Comparison of ENCODE assay signal across 18 mouse cellular contexts in genomic region chr1:92202639-92203352, GRCm38 (mm10). TPM values are rescaled to one million over a fixed set of nuclear protein-coding genes. Genes with fewer than 3 reads are reported as not detected.
DNase-seq lines count a peak whose midpoint lies in the region; ATAC-seq and TF ChIP-seq lines count a peak whose summit lies in the region.
"Had no signal": no experiment of that assay in that cellular context is flagged by ENCODE, and none has a peak within 500 bp of the region (broad histone marks: within the 10 kb centered on the region; RNA-seq: fewer than 3 reads in every experiment).

No protein-coding gene starts in this region.

- H3K4me3 ChIP-seq in midbrain, embryonic 11.5 days (ENCODE audit: low read depth, low read length): no peak overlapping the region
- H3K4me3 ChIP-seq in midbrain, embryonic 10.5 days: no peak overlapping the region
- H3K4me3 ChIP-seq in embryonic facial prominence, embryonic 14.5 days (ENCODE audit: low read depth, low read length): no peak overlapping the region
- no peak overlapping the region for H3K4me3 ChIP-seq in olfactory bulb, adult 2 months (ENCODE audit: insufficient read depth, low read depth, low read length)
- H3K4me3 ChIP-seq: heart, adult 2 months; hindbrain, embryonic 15.5 days; neural tube, embryonic 13.5 days had no signal

- WGBS in midbrain, embryonic 11.5 days: 79% methylated on average over 17 of the region's 17 CpGs
- WGBS in midbrain, embryonic 10.5 days: 85% methylated on average over 17 of the region's 17 CpGs
- WGBS in embryonic facial prominence, embryonic 14.5 days: 58% methylated on average over 17 of the region's 17 CpGs
- 67% methylated on average over 17 of the region's 17 CpGs for WGBS in olfactory bulb, adult 2 months

- no peak for TF ChIP-seq CTCF in olfactory bulb, adult 2 months (IDR thresholded peaks at IDR 0.05; ENCODE audit: insufficient read depth, low read depth, low read length)

- TF ChIP-seq POLR2A in olfactory bulb, adult 2 months (IDR thresholded peaks at IDR 0.05; ENCODE audit: insufficient read depth, low read depth, low read length): no peak

- no peak overlapping the region for H3K4me2 ChIP-seq in midbrain, embryonic 11.5 days
- no peak overlapping the region for H3K4me2 ChIP-seq in embryonic facial prominence, embryonic 14.5 days (ENCODE audit: low read depth, low read length)
- H3K4me2 ChIP-seq: hindbrain, embryonic 15.5 days; neural tube, embryonic 13.5 days had no signal

- intact Hi-C loops in heart, postnatal 10 days (cut with DNase I): no loop called here

- H3K9ac ChIP-seq in midbrain, embryonic 11.5 days (ENCODE audit: low read length): no peak overlapping the region
- no peak overlapping the region for H3K9ac ChIP-seq in embryonic facial prominence, embryonic 14.5 days (ENCODE audit: low read depth, low read length)
- H3K9ac ChIP-seq: hindbrain, embryonic 15.5 days; liver, embryonic 14.5 days; neural tube, embryonic 13.5 days had no signal

- peak; percentile 51 for DNase-seq in heart, adult 11 months
- no peak for DNase-seq in heart, postnatal 10 days
- DNase-seq in midbrain, embryonic 11.5 days (ENCODE audit: low spot score, missing footprints): peak; percentile 77
- DNase-seq in midbrain, embryonic 10.5 days (ENCODE audit: low spot score): no peak
- DNase-seq in embryonic facial prominence, embryonic 14.5 days (ENCODE audit: low spot score): peak; percentile 55
- no peak for DNase-seq in kidney, adult 18-20 months
- DNase-seq: adrenal gland, postnatal 10 days; cerebellum, postnatal 10 days; heart, adult 2 months; kidney, adult 11 months; kidney, postnatal 36 days; retina, postnatal 1 day; thymus, adult 18-20 months had no signal

- H3K27ac ChIP-seq in midbrain, embryonic 11.5 days (ENCODE audit: low read depth, low read length): no peak overlapping the region
- H3K27ac ChIP-seq in midbrain, embryonic 10.5 days (replicated peaks): no peak overlapping the region; the same call in 1 of the 2 replicates
- H3K27ac ChIP-seq in embryonic facial prominence, embryonic 14.5 days (replicated peaks; ENCODE audit: low read depth, low read length): peak overlapping the region; percentile 74
- H3K27ac ChIP-seq in olfactory bulb, adult 2 months (ENCODE audit: insufficient read depth, low read depth, low read length): peak overlapping the region; percentile 54; the same call in 1 of the 2 replicates
- H3K27ac ChIP-seq: heart, adult 2 months; hindbrain, embryonic 15.5 days; liver, embryonic 14.5 days; neural tube, embryonic 13.5 days had no signal

- H3K9me3 ChIP-seq in midbrain, embryonic 11.5 days (ENCODE audit: control insufficient read depth, low read length): no peaks in the 10 kb centered on the region; the same call in 1 of the 2 replicates
- H3K9me3 ChIP-seq in midbrain, embryonic 10.5 days (replicated peaks): no peaks in the 10 kb centered on the region
- no peaks in the 10 kb centered on the region for H3K9me3 ChIP-seq in embryonic facial prominence, embryonic 14.5 days (ENCODE audit: control insufficient read depth, low read length)
- H3K9me3 ChIP-seq: hindbrain, embryonic 15.5 days; neural tube, embryonic 13.5 days had no signal

- H3K36me3 ChIP-seq in midbrain, embryonic 11.5 days (ENCODE audit: control insufficient read depth, insufficient read depth, low read length): no peaks in the 10 kb centered on the region
- no peaks in the 10 kb centered on the region for H3K36me3 ChIP-seq in midbrain, embryonic 10.5 days
- H3K36me3 ChIP-seq in embryonic facial prominence, embryonic 14.5 days (ENCODE audit: control insufficient read depth, insufficient read depth, low read length): no peaks in the 10 kb centered on the region
- H3K36me3 ChIP-seq: hindbrain, embryonic 15.5 days; neural tube, embryonic 13.5 days had no signal

- no peak for ATAC-seq in midbrain, embryonic 11.5 days (ENCODE audit: low FRiP score)
- peak; percentile 50; the same call in 1 of the 2 replicates for ATAC-seq in embryonic facial prominence, embryonic 14.5 days (ENCODE audit: low read depth)
- ATAC-seq: CD4-positive, CD25-positive, alpha-beta regulatory T cell, adult 4 months had no signal

- H3K27me3 ChIP-seq in midbrain, embryonic 11.5 days (ENCODE audit: control insufficient read depth, insufficient read depth, low read length): no peaks in the 10 kb centered on the region
- peaks cover 10% of the 10 kb centered on the region for H3K27me3 ChIP-seq in midbrain, embryonic 10.5 days (ENCODE audit: low read depth, poor library complexity, severe bottlenecking)
- H3K27me3 ChIP-seq in embryonic facial prominence, embryonic 14.5 days (replicated peaks; ENCODE audit: control insufficient read depth, insufficient read depth, low read length): no peaks in the 10 kb centered on the region
- H3K27me3 ChIP-seq: hindbrain, embryonic 15.5 days had no signal

- H3K4me1 ChIP-seq in midbrain, embryonic 11.5 days (ENCODE audit: control insufficient read depth, insufficient read depth, low read length): no peaks in the 10 kb centered on the region
- H3K4me1 ChIP-seq in midbrain, embryonic 10.5 days: peaks cover 9% of the 10 kb centered on the region
- 0 out of 2 replicates have a peak, but pooled peaks cover 2% of the 10 kb centered on the region for H3K4me1 ChIP-seq in embryonic facial prominence, embryonic 14.5 days (ENCODE audit: control insufficient read depth, insufficient read depth, low read length)
- H3K4me1 ChIP-seq in olfactory bulb, adult 2 months (ENCODE audit: control insufficient read depth, insufficient read depth, low read length): peaks cover 6% of the 10 kb centered on the region; the same call in 1 of the 2 replicates

RNA-seq across cellular contexts. Expression of gene Hdac4, which starts 7.3 kb away (rescaled TPM):
- total RNA-seq in heart, postnatal 10 days (2021): 10 to 100 TPM; 37.2 to 39.9 TPM
- polyA plus RNA-seq in midbrain, embryonic 11.5 days (2014; fragmentation: Nextera tagmentation; extraction: Ambion mirVana): 19.2 and 21.9 TPM in 2 replicates
- polyA plus RNA-seq in midbrain, embryonic 10.5 days (2016; fragmentation: Nextera tagmentation; extraction: Ambion mirVana): 20.1 and 22.3 TPM in 2 replicates
- polyA plus RNA-seq in embryonic facial prominence, embryonic 14.5 days (2014; fragmentation: Nextera tagmentation; extraction: Ambion mirVana): 24.0 and 24.1 TPM in 2 replicates
- not detected in 2 replicates for polyA plus RNA-seq in olfactory bulb, adult 2 months (2012; ENCODE audit: insufficient read depth, insufficient read length, low replicate concordance, missing spikeins)

Comparison
In these comparisons a context has a peak if more than half of its experiments do, and no peak if none do; other contexts are left out.
1. DNase-seq: peak in heart, adult 11 months (single experiment), midbrain, embryonic 11.5 days (single experiment) and embryonic facial prominence, embryonic 14.5 days (single experiment); none in heart, postnatal 10 days (0 of 2), midbrain, embryonic 10.5 days (single experiment) and kidney, adult 18-20 months (single experiment).
2. H3K27ac ChIP-seq: peak in embryonic facial prominence, embryonic 14.5 days (single experiment) and olfactory bulb, adult 2 months (single experiment); none in midbrain, embryonic 11.5 days (single experiment) and midbrain, embryonic 10.5 days (single experiment).